Mouse (Mus musculus) spleen, adult 2 months (tissue): Measurements from ENCODE around the gene Mapk8ip3.

Experiments
- CTCF ChIP-seq: fragments of 200-500 bp; IDR thresholded peaks from 2 replicates; pipeline ENCODE4 v1.5.1; 2011; ENCODE audit warnings: mild to moderate bottlenecking, inconsistent platforms; ENCODE audit not compliant: insufficient read depth, insufficient read length, insufficient replicate concordance; ENCODE audit errors: extremely low read depth
- POLR2A ChIP-seq: fragments of 200-500 bp; IDR thresholded peaks from 2 replicates; pipeline ENCODE4 v1.6.1; 2011; ENCODE audit warnings: low read depth, low read length, inconsistent platforms

GRCm38 (mm10) chr17:24858967-24859366, 77.8 kb downstream of the Mapk8ip3 start:
- TF ChIP-seq CTCF: no peak
- TF ChIP-seq POLR2A: no peak
